Mouse (Mus musculus) hindbrain, embryonic 10.5 days (tissue): ENCODE results near the gene Crtc2. TPM values are rescaled to one million over a fixed set of nuclear protein-coding genes. Genes with fewer than 3 reads are reported as not detected.

Source experiments
- DNase-seq: peaks from one replicate; pipeline ENCODE4 v3.0.0-alpha.2; 2017; ENCODE audit warnings: low spot score
- H3K27ac ChIP-seq: fragments of 300-500 bp; sonication (generic); 2 replicates; pipeline ENCODE4 v1.5.1; 2016; ENCODE audit warnings: mild to moderate bottlenecking, moderate library complexity
- H3K27me3 ChIP-seq: fragments of 300-500 bp; sonication (generic); 2 replicates; pipeline ENCODE4 v1.6.1; 2016; ENCODE audit warnings: mild to moderate bottlenecking; ENCODE audit not compliant: poor library complexity, insufficient read depth, severe bottlenecking
- H3K36me3 ChIP-seq: fragments of 300-500 bp; sonication (generic); 2 replicates; pipeline ENCODE4 v1.6.1; 2016; ENCODE audit warnings: mild to moderate bottlenecking, moderate library complexity
- H3K4me1 ChIP-seq: fragments of 300-500 bp; sonication (generic); replicated peaks from 2 replicates; pipeline ENCODE4 v1.6.1; 2016; ENCODE audit warnings: mild to moderate bottlenecking
- H3K4me3 ChIP-seq: fragments of 300-500 bp; sonication (generic); 2 replicates; pipeline ENCODE4 v1.5.1; 2016; ENCODE audit warnings: mild to moderate bottlenecking, moderate library complexity
- H3K9me3 ChIP-seq: fragments of 300-500 bp; sonication (generic); 2 replicates; pipeline ENCODE4 v1.6.1; 2016; ENCODE audit warnings: mild to moderate bottlenecking, moderate library complexity
- WGBS: fragments of 180-500 bp; shearing (Covaris S2); methylation state at CpG from one replicate; pipeline ENCODE4 v1.1.7; 2016; 5-methylcytosine and 5-hydroxymethylcytosine counted together
- polyA plus RNA-seq: library from polyadenylated mRNA; unstranded; fragments of >200 nt; fragmentation: Nextera tagmentation; extraction: Ambion mirVana; gene quantifications from 2 replicates; pipeline ENCODE4 v1.2.1, GENCODE M21; 2016

The Crtc2 gene
- 20.8 and 28.4 TPM in 2 replicates for polyA plus RNA-seq

- Histone ChIP-seq H3K4me3 (peak within 1 kb of the TSS; percentile 92), H3K27ac (peak within 1 kb of the TSS; percentile 93), H3K4me1 (peaks cover 33% of the 10 kb centered on the region), H3K9me3 (no peaks in the 10 kb centered on the region), H3K36me3 (peaks cover 50% of the 10 kb centered on the region), H3K27me3 (no peaks in the 10 kb centered on the region)
- DNase-seq = peak; percentile 95
- 3% methylated on average over 40 of the region's 40 CpGs for WGBS
Observed at GRCm38 (mm10) chr3:90253653-90254418, at the start of gene Crtc2. Gene Crtc2, plus strand, starts transcription at chr3:90254163.

- Histone ChIP-seq H3K9me3 (no peaks in the 10 kb centered on the region), H3K27ac (no peak overlapping the region), H3K27me3 (no peaks in the 10 kb centered on the region), H3K4me3 (no peak overlapping the region), H3K4me1 (0 out of 2 replicates have a peak, but pooled peaks cover 2% of the 10 kb centered on the region), H3K36me3 (peaks cover 49% of the 10 kb centered on the region)
- WGBS = 96% methylated on average over 2 of the region's 2 CpGs
- DNase-seq = no peak
Observed at GRCm38 (mm10) chr3:90204582-90204981, 49.4 kb upstream of the Crtc2 start.

- H3K9me3 ChIP-seq = no peaks in the 10 kb centered on the region
- peaks cover 81% of the 10 kb centered on the region for H3K36me3 ChIP-seq
- H3K27ac ChIP-seq = no peak overlapping the region
- no peak for DNase-seq
- 85% methylated on average over 2 of the region's 2 CpGs for WGBS
- peaks cover 23% of the 10 kb centered on the region for H3K4me1 ChIP-seq
- H3K27me3 ChIP-seq = no peaks in the 10 kb centered on the region
- H3K4me3 ChIP-seq = no peak overlapping the region
Observed at GRCm38 (mm10) chr3:90208662-90209061, 45.3 kb upstream of the Crtc2 start.

GRCm38 (mm10) chr3:90209908-90210566, 43.9 kb upstream of the Crtc2 start:
- Histone ChIP-seq H3K27ac (no peak overlapping the region), H3K9me3 (no peaks in the 10 kb centered on the region), H3K27me3 (no peaks in the 10 kb centered on the region), H3K4me3 (no peak overlapping the region), H3K4me1 (peaks cover 30% of the 10 kb centered on the region), H3K36me3 (peaks cover 77% of the 10 kb centered on the region)
- DNase-seq = no peak
- WGBS = 94% methylated on average over 5 of the region's 5 CpGs

- peaks cover 30% of the 10 kb centered on the region for H3K4me1 ChIP-seq
- H3K27ac ChIP-seq = no peak overlapping the region
- 86% methylated on average over 13 of the region's 13 CpGs for WGBS
- no peaks in the 10 kb centered on the region for H3K27me3 ChIP-seq
- peaks cover 60% of the 10 kb centered on the region for H3K36me3 ChIP-seq
- no peaks in the 10 kb centered on the region for H3K9me3 ChIP-seq
- peak overlapping the region; percentile 82 for H3K4me3 ChIP-seq
- no peak for DNase-seq
Observed at GRCm38 (mm10) chr3:90211475-90212398, 42.2 kb upstream of the Crtc2 start.

GRCm38 (mm10) chr3:90212723-90213122, 41.2 kb upstream of the Crtc2 start:
- peak overlapping the region; percentile 97 for H3K27ac ChIP-seq
- no peaks in the 10 kb centered on the region for H3K27me3 ChIP-seq
- H3K4me1 ChIP-seq = peaks cover 30% of the 10 kb centered on the region
- peaks cover 50% of the 10 kb centered on the region for H3K36me3 ChIP-seq
- peak overlapping the region; percentile 82 for H3K4me3 ChIP-seq
- no peak for DNase-seq
- 15% methylated on average over 5 of the region's 5 CpGs for WGBS
- H3K9me3 ChIP-seq = no peaks in the 10 kb centered on the region

GRCm38 (mm10) chr3:90213377-90213866, 40.5 kb upstream of the Crtc2 start, which contains the start of the genes Rps27 and Rab13:
Gene Rps27, minus strand, starts transcription at chr3:90213651.
Gene Rab13, plus strand, starts transcription at chr3:90213695.
- peak; percentile 92 for DNase-seq
- Histone ChIP-seq H3K36me3 (peaks cover 43% of the 10 kb centered on the region), H3K9me3 (no peaks in the 10 kb centered on the region), H3K27me3 (no peaks in the 10 kb centered on the region), H3K27ac (peak within 1 kb of the TSS; percentile 97), H3K4me1 (peaks cover 30% of the 10 kb centered on the region), H3K4me3 (peak within 1 kb of the TSS; percentile 82)
- WGBS = under 1% methylated on average over 42 of the region's 42 CpGs

GRCm38 (mm10) chr3:90213956-90214684, 39.8 kb upstream of the Crtc2 start:
- Histone ChIP-seq H3K4me1 (peaks cover 30% of the 10 kb centered on the region), H3K4me3 (peak overlapping the region; percentile 82), H3K27me3 (no peaks in the 10 kb centered on the region), H3K27ac (peak overlapping the region; percentile 97), H3K36me3 (peaks cover 37% of the 10 kb centered on the region), H3K9me3 (no peaks in the 10 kb centered on the region)
- DNase-seq = no peak
- 16% methylated on average over 12 of the region's 12 CpGs for WGBS

GRCm38 (mm10) chr3:90215825-90216380, 38.1 kb upstream of the Crtc2 start:
- H3K27me3 ChIP-seq = no peaks in the 10 kb centered on the region
- no peak overlapping the region for H3K4me3 ChIP-seq
- DNase-seq = no peak
- peaks cover 19% of the 10 kb centered on the region for H3K36me3 ChIP-seq
- H3K9me3 ChIP-seq = no peaks in the 10 kb centered on the region
- 50% methylated on average over 1 of the region's 1 CpGs for WGBS
- no peak overlapping the region for H3K27ac ChIP-seq
- peaks cover 36% of the 10 kb centered on the region for H3K4me1 ChIP-seq

GRCm38 (mm10) chr3:90220088-90220487, 33.9 kb upstream of the Crtc2 start:
- H3K36me3 ChIP-seq = peaks cover 22% of the 10 kb centered on the region
- DNase-seq = peak; percentile 47
- H3K27me3 ChIP-seq = no peaks in the 10 kb centered on the region
- no peaks in the 10 kb centered on the region for H3K9me3 ChIP-seq
- peaks cover 27% of the 10 kb centered on the region for H3K4me1 ChIP-seq
- 21% methylated on average over 6 of the region's 6 CpGs for WGBS
- peak overlapping the region; percentile 58 for H3K4me3 ChIP-seq
- H3K27ac ChIP-seq = peak overlapping the region; percentile 88

- under 1% methylated on average over 20 of the region's 20 CpGs for WGBS
- DNase-seq = peak; percentile 81
- Histone ChIP-seq H3K36me3 (peaks cover 26% of the 10 kb centered on the region), H3K27me3 (no peaks in the 10 kb centered on the region), H3K4me3 (peak overlapping the region; percentile 58), H3K27ac (peak overlapping the region; percentile 88), H3K9me3 (no peaks in the 10 kb centered on the region), H3K4me1 (peaks cover 27% of the 10 kb centered on the region)
Observed at GRCm38 (mm10) chr3:90220531-90220951, 33.4 kb upstream of the Crtc2 start.
